Mouse (Mus musculus) C2C12 (cell line): ENCODE results near the gene Diras1.

ENCODE experiments used
- CTCF ChIP-seq: IDR thresholded peaks from one replicate; pipeline ENCODE4 v1.5.1; 2011; ENCODE audit not compliant: control insufficient read depth, insufficient read depth, insufficient read length
- MAX ChIP-seq: IDR thresholded peaks from one replicate; pipeline ENCODE4 v1.6.1; 2011; ENCODE audit warnings: mild to moderate bottlenecking, control low read depth
- USF1 ChIP-seq: IDR thresholded peaks from one replicate; pipeline ENCODE4 v1.6.1; 2011; ENCODE audit warnings: low read depth, mild to moderate bottlenecking, control low read depth, moderate library complexity

- TF ChIP-seq CTCF (no peak), MAX (no peak), USF1 (no peak)
These were observed 18.2 kb downstream of the Diras1 start for GRCm38 (mm10) chr10:81007240-81007639.
